Mouse (Mus musculus): ENCODE measurements at regions not wholly inside any gene's neighbourhood (a gene's known extent, or its start where the extent isn't known, plus 50 kb on each side); places are given as distances from the start of the nearest gene placed in this dataset.

GRCm38 (mm10) chr1:73153438-73154097 lies 137.9 kb upstream of the Tnp1 start:
- no peak overlapping the region for H3K27ac ChIP-seq
- no peak overlapping the region for H3K9ac ChIP-seq
- 60% methylated on average over 9 of the region's 9 CpGs for WGBS (ENCODE audit: insufficient replicate concordance)
- no peaks in the 10 kb centered on the region for H3K4me1 ChIP-seq
- no peak overlapping the region for H3K4me3 ChIP-seq
- no peak overlapping the region for H3K4me2 ChIP-seq
- no peaks in the 10 kb centered on the region for H3K27me3 ChIP-seq (replicated peaks)
- H3K9me3 ChIP-seq (replicated peaks): no peaks in the 10 kb centered on the region
- no peak for ATAC-seq
- H3K36me3 ChIP-seq: no peaks in the 10 kb centered on the region

- no peaks in the 10 kb centered on the region for H3K36me3 ChIP-seq
- no peak for ATAC-seq
- no peaks in the 10 kb centered on the region for H3K4me1 ChIP-seq
- H3K4me3 ChIP-seq: no peak overlapping the region
- no peaks in the 10 kb centered on the region for H3K9me3 ChIP-seq (replicated peaks)
- 50% methylated on average over 4 of the region's 4 CpGs for WGBS (ENCODE audit: insufficient replicate concordance)
- no peak overlapping the region for H3K27ac ChIP-seq
- no peak overlapping the region for H3K9ac ChIP-seq
- H3K4me2 ChIP-seq: no peak overlapping the region
- no peaks in the 10 kb centered on the region for H3K27me3 ChIP-seq (replicated peaks)
These were observed 134.2 kb upstream of the Tnp1 start for GRCm38 (mm10) chr1:73149926-73150325.

- Histone ChIP-seq H3K4me3 (no peak overlapping the region), H3K4me1 (no peaks in the 10 kb centered on the region), H3K27ac (no peak overlapping the region), H3K9ac (no peak overlapping the region), H3K9me3 (replicated peaks) (no peaks in the 10 kb centered on the region), H3K4me2 (no peak overlapping the region), H3K36me3 (no peaks in the 10 kb centered on the region), H3K27me3 (replicated peaks) (no peaks in the 10 kb centered on the region)
- 75% methylated on average over 8 of the region's 8 CpGs for WGBS (ENCODE audit: insufficient replicate concordance)
- no peak for ATAC-seq
These were observed 127.1 kb upstream of the Tnp1 start for GRCm38 (mm10) chr1:73142845-73143244.

- ATAC-seq: no peak
- H3K4me3 ChIP-seq: no peak overlapping the region
- H3K4me1 ChIP-seq: no peaks in the 10 kb centered on the region
- 27% methylated on average over 7 of the region's 7 CpGs for WGBS (ENCODE audit: insufficient replicate concordance)
- no peaks in the 10 kb centered on the region for H3K27me3 ChIP-seq (replicated peaks)
- H3K36me3 ChIP-seq: no peaks in the 10 kb centered on the region
- H3K4me2 ChIP-seq: no peak overlapping the region
- H3K27ac ChIP-seq: no peak overlapping the region
- H3K9me3 ChIP-seq (replicated peaks): no peaks in the 10 kb centered on the region
- H3K9ac ChIP-seq: no peak overlapping the region
These were observed 125.0 kb upstream of the Tnp1 start for GRCm38 (mm10) chr1:73140557-73141345.

- H3K9ac ChIP-seq: no peak overlapping the region
- H3K4me2 ChIP-seq: no peak overlapping the region
- H3K27ac ChIP-seq: no peak overlapping the region
- H3K4me1 ChIP-seq: no peaks in the 10 kb centered on the region
- no peak overlapping the region for H3K4me3 ChIP-seq
- H3K36me3 ChIP-seq: no peaks in the 10 kb centered on the region
- 84% methylated on average over 4 of the region's 4 CpGs for WGBS (ENCODE audit: insufficient replicate concordance)
- no peak for ATAC-seq
- H3K9me3 ChIP-seq (replicated peaks): no peaks in the 10 kb centered on the region
- H3K27me3 ChIP-seq (replicated peaks): no peaks in the 10 kb centered on the region
These were observed 114.6 kb upstream of the Tnp1 start for GRCm38 (mm10) chr1:73130215-73130861.

GRCm38 (mm10) chr1:73123012-73123411 lies 107.3 kb upstream of the Tnp1 start:
- peaks cover 5% of the 10 kb centered on the region; the same call in 1 of the 2 replicates for H3K27me3 ChIP-seq (replicated peaks)
- H3K27ac ChIP-seq: no peak overlapping the region
- H3K36me3 ChIP-seq: no peaks in the 10 kb centered on the region
- no peak overlapping the region for H3K4me2 ChIP-seq
- H3K9me3 ChIP-seq (replicated peaks): no peaks in the 10 kb centered on the region
- no peak overlapping the region for H3K9ac ChIP-seq
- H3K4me1 ChIP-seq: no peaks in the 10 kb centered on the region
- WGBS (ENCODE audit: insufficient replicate concordance): 69% methylated on average over 9 of the region's 9 CpGs
- no peak for ATAC-seq
- no peak overlapping the region for H3K4me3 ChIP-seq

GRCm38 (mm10) chr1:73118661-73119060 lies 103.0 kb upstream of the Tnp1 start:
- H3K4me1 ChIP-seq: no peaks in the 10 kb centered on the region
- no peak overlapping the region for H3K4me3 ChIP-seq
- peaks cover 13% of the 10 kb centered on the region; the same call in 1 of the 2 replicates for H3K27me3 ChIP-seq (replicated peaks)
- no peak overlapping the region for H3K9ac ChIP-seq
- no peaks in the 10 kb centered on the region for H3K9me3 ChIP-seq (replicated peaks)
- WGBS (ENCODE audit: insufficient replicate concordance): 66% methylated on average over 6 of the region's 6 CpGs
- no peaks in the 10 kb centered on the region for H3K36me3 ChIP-seq
- no peak overlapping the region for H3K27ac ChIP-seq
- ATAC-seq: no peak
- H3K4me2 ChIP-seq: no peak overlapping the region

- H3K4me1 ChIP-seq: no peaks in the 10 kb centered on the region
- 42% methylated on average over 2 of the region's 2 CpGs for WGBS (ENCODE audit: insufficient replicate concordance)
- H3K27ac ChIP-seq: no peak overlapping the region
- no peaks in the 10 kb centered on the region for H3K36me3 ChIP-seq
- no peak overlapping the region for H3K9ac ChIP-seq
- ATAC-seq: no peak
- H3K27me3 ChIP-seq (replicated peaks): 0 out of 2 replicates have a peak, but pooled peaks cover 7% of the 10 kb centered on the region
- no peaks in the 10 kb centered on the region for H3K9me3 ChIP-seq (replicated peaks)
- no peak overlapping the region for H3K4me3 ChIP-seq
- no peak overlapping the region for H3K4me2 ChIP-seq
These were observed 100.8 kb upstream of the Tnp1 start for GRCm38 (mm10) chr1:73116526-73116925.

- ATAC-seq: no peak
- no peaks in the 10 kb centered on the region for H3K9me3 ChIP-seq (replicated peaks)
- 0 out of 2 replicates have a peak, but pooled peaks cover 7% of the 10 kb centered on the region for H3K27me3 ChIP-seq (replicated peaks)
- H3K4me1 ChIP-seq: no peaks in the 10 kb centered on the region
- 73% methylated on average over 5 of the region's 5 CpGs for WGBS (ENCODE audit: insufficient replicate concordance)
- H3K4me3 ChIP-seq: no peak overlapping the region
- no peak overlapping the region for H3K4me2 ChIP-seq
- H3K36me3 ChIP-seq: no peaks in the 10 kb centered on the region
- no peak overlapping the region for H3K9ac ChIP-seq
- H3K27ac ChIP-seq: no peak overlapping the region
These were observed 100.1 kb upstream of the Tnp1 start for GRCm38 (mm10) chr1:73115854-73116253.

- Histone ChIP-seq H3K27ac (no peak overlapping the region), H3K9me3 (replicated peaks) (no peaks in the 10 kb centered on the region), H3K4me3 (no peak overlapping the region), H3K27me3 (replicated peaks) (0 out of 2 replicates have a peak, but pooled peaks cover 7% of the 10 kb centered on the region), H3K4me1 (no peaks in the 10 kb centered on the region), H3K4me2 (no peak overlapping the region), H3K9ac (no peak overlapping the region), H3K36me3 (no peaks in the 10 kb centered on the region)
- WGBS (ENCODE audit: insufficient replicate concordance): 77% methylated on average over 6 of the region's 6 CpGs
- ATAC-seq: no peak
These were observed 97.4 kb upstream of the Tnp1 start for GRCm38 (mm10) chr1:73113137-73113536.

GRCm38 (mm10) chr1:73112711-73113110 lies 97.0 kb upstream of the Tnp1 start:
- no peaks in the 10 kb centered on the region for H3K36me3 ChIP-seq

GRCm38 (mm10) chr1:73111911-73112310 lies 96.2 kb upstream of the Tnp1 start:
- H3K9me3 ChIP-seq (replicated peaks): no peaks in the 10 kb centered on the region
- no peaks in the 10 kb centered on the region for H3K36me3 ChIP-seq
- H3K4me1 ChIP-seq: no peaks in the 10 kb centered on the region
- no peak overlapping the region for H3K4me2 ChIP-seq
- H3K27ac ChIP-seq: no peak overlapping the region
- 76% methylated on average over 5 of the region's 5 CpGs for WGBS (ENCODE audit: insufficient replicate concordance)
- 0 out of 2 replicates have a peak, but pooled peaks cover 6% of the 10 kb centered on the region for H3K27me3 ChIP-seq (replicated peaks)
- no peak overlapping the region for H3K4me3 ChIP-seq
- no peak for ATAC-seq
- H3K9ac ChIP-seq: no peak overlapping the region

More at GRCm38 (mm10) chr1:73112711-73113110, 97.0 kb upstream of the Tnp1 start:
- Histone ChIP-seq H3K27me3 (replicated peaks) (0 out of 2 replicates have a peak, but pooled peaks cover 7% of the 10 kb centered on the region), H3K4me3 (no peak overlapping the region), H3K9me3 (replicated peaks) (no peaks in the 10 kb centered on the region), H3K27ac (no peak overlapping the region), H3K9ac (no peak overlapping the region), H3K4me1 (no peaks in the 10 kb centered on the region), H3K4me2 (no peak overlapping the region)
- no peak for ATAC-seq
- WGBS (ENCODE audit: insufficient replicate concordance): 62% methylated on average over 3 of the region's 3 CpGs
